Mouse (Mus musculus): Measurements from ENCODE around the gene Ldlrad1.

GRCm38 (mm10) chr4:107249471-107249870 lies 40.5 kb downstream of the Ldlrad1 start:
- TF ChIP-seq CTCF (IDR thresholded peaks at IDR 0.05; ENCODE audit: low read depth), result no peak
- TF ChIP-seq EP300 (IDR thresholded peaks at IDR 0.05; ENCODE audit: low read depth), result no peak
